Mouse (Mus musculus) intestine, embryonic 15.5 days (tissue): Measurements from ENCODE around the gene Kctd11. TPM values are rescaled to one million over a fixed set of nuclear protein-coding genes. Genes with fewer than 3 reads are reported as not detected.

Experiments used
- ATAC-seq: fragments of 200-750 bp; cut with Nextera tagmentation; 2 replicates; pipeline ENCODE4 v1.8.0; 2017; ENCODE audit warnings: moderate TSS enrichment, moderate library complexity
- H3K27ac ChIP-seq: fragments of 300-500 bp; sonication (generic); 2 replicates; pipeline ENCODE4 v1.5.1; 2015; ENCODE audit warnings: mild to moderate bottlenecking, inconsistent platforms
- H3K27me3 ChIP-seq: fragments of 300-500 bp; sonication (generic); replicated peaks from 2 replicates; pipeline ENCODE4 v1.6.1; 2015; ENCODE audit warnings: inconsistent platforms
- H3K36me3 ChIP-seq: fragments of 300-500 bp; sonication (generic); 2 replicates; pipeline ENCODE4 v1.6.1; 2015; ENCODE audit warnings: inconsistent platforms
- H3K4me1 ChIP-seq: fragments of 300-500 bp; sonication (generic); replicated peaks from 2 replicates; pipeline ENCODE4 v1.6.1; 2015; ENCODE audit warnings: inconsistent platforms
- H3K4me2 ChIP-seq: fragments of 300-500 bp; sonication (generic); replicated peaks from 2 replicates; pipeline ENCODE4 v1.6.1; 2015; ENCODE audit warnings: mild to moderate bottlenecking, inconsistent platforms
- H3K4me3 ChIP-seq: fragments of 300-500 bp; sonication (generic); replicated peaks from 2 replicates; pipeline ENCODE4 v1.5.1; 2015; ENCODE audit warnings: inconsistent platforms
- H3K9ac ChIP-seq: fragments of 300-500 bp; sonication (generic); 2 replicates; pipeline ENCODE4 v1.6.1; 2015; ENCODE audit warnings: inconsistent platforms
- H3K9me3 ChIP-seq: fragments of 300-500 bp; sonication (generic); 2 replicates; pipeline ENCODE4 v1.6.1; 2016; ENCODE audit warnings: inconsistent platforms
- WGBS: fragments of 180-500 bp; shearing (Covaris S2); methylation state at CpG from one replicate; pipeline ENCODE4 v1.1.7; 2015; 5-methylcytosine and 5-hydroxymethylcytosine counted together
- polyA plus RNA-seq: library from polyadenylated mRNA; unstranded; fragments of >200 nt; fragmentation: Nextera tagmentation; extraction: Ambion mirVana; gene quantifications from 2 replicates; pipeline ENCODE4 v1.2.1, GENCODE M21; 2015

The Kctd11 gene
- polyA plus RNA-seq, 1 experiment from 2014 or later = 5.2 TPM

- ATAC-seq = no peak
- WGBS = 90% methylated on average over 5 of the region's 5 CpGs
- H3K36me3 ChIP-seq = peaks cover 82% of the 10 kb centered on the region
These were observed 28.0 kb upstream of the Kctd11 start for GRCm38 (mm10) chr11:69909174-69909573.

GRCm38 (mm10) chr11:69908645-69909044 is 27.4 kb upstream of the Kctd11 start:
- Histone ChIP-seq H3K9ac (no peak overlapping the region), H3K4me1 (peaks cover 6% of the 10 kb centered on the region), H3K27ac (no peak overlapping the region), H3K36me3 (peaks cover 87% of the 10 kb centered on the region), H3K27me3 (no peaks in the 10 kb centered on the region), H3K4me2 (no peak overlapping the region), H3K4me3 (no peak overlapping the region), H3K9me3 (no peaks in the 10 kb centered on the region)
- ATAC-seq = no peak
- WGBS = 93% methylated on average over 11 of the region's 11 CpGs

More at GRCm38 (mm10) chr11:69909174-69909573, 28.0 kb upstream of the Kctd11 start:
- no peak overlapping the region for H3K27ac ChIP-seq
- no peak overlapping the region for H3K4me3 ChIP-seq
- H3K9me3 ChIP-seq = no peaks in the 10 kb centered on the region
- H3K9ac ChIP-seq = no peak overlapping the region
- no peak overlapping the region for H3K4me2 ChIP-seq
- H3K27me3 ChIP-seq = no peaks in the 10 kb centered on the region
- peaks cover 7% of the 10 kb centered on the region for H3K4me1 ChIP-seq

- Histone ChIP-seq H3K9ac (no peak overlapping the region), H3K27me3 (no peaks in the 10 kb centered on the region), H3K36me3 (peaks cover 55% of the 10 kb centered on the region), H3K4me2 (no peak overlapping the region), H3K4me3 (no peak overlapping the region), H3K9me3 (no peaks in the 10 kb centered on the region), H3K27ac (no peak overlapping the region), H3K4me1 (peaks cover 17% of the 10 kb centered on the region)
- no peak for ATAC-seq
- 94% methylated on average over 9 of the region's 9 CpGs for WGBS
These were observed 23.1 kb upstream of the Kctd11 start for GRCm38 (mm10) chr11:69904311-69904710.

GRCm38 (mm10) chr11:69902972-69903371 is 21.8 kb upstream of the Kctd11 start:
- no peaks in the 10 kb centered on the region for H3K9me3 ChIP-seq
- H3K4me1 ChIP-seq = peaks cover 17% of the 10 kb centered on the region
- H3K9ac ChIP-seq = peak overlapping the region; percentile 87
- H3K36me3 ChIP-seq = peaks cover 42% of the 10 kb centered on the region
- WGBS = 82% methylated on average over 13 of the region's 13 CpGs
- ATAC-seq = no peak
- peak overlapping the region; percentile 91 for H3K4me3 ChIP-seq
- H3K27me3 ChIP-seq = no peaks in the 10 kb centered on the region
- H3K4me2 ChIP-seq = peak overlapping the region; percentile 97
- no peak overlapping the region for H3K27ac ChIP-seq

GRCm38 (mm10) chr11:69901993-69902392 is 20.8 kb upstream of the Kctd11 start:
- no peaks in the 10 kb centered on the region for H3K27me3 ChIP-seq
- peak overlapping the region; percentile 97 for H3K4me2 ChIP-seq
- H3K9me3 ChIP-seq = no peaks in the 10 kb centered on the region
- H3K9ac ChIP-seq = peak overlapping the region; percentile 87
- peak overlapping the region; percentile 91 for H3K4me3 ChIP-seq
- H3K27ac ChIP-seq = peak overlapping the region; percentile 97
- H3K4me1 ChIP-seq = peaks cover 17% of the 10 kb centered on the region
- WGBS = under 1% methylated on average over 39 of the region's 39 CpGs
- peak; percentile 18 for ATAC-seq
- H3K36me3 ChIP-seq = peaks cover 32% of the 10 kb centered on the region

GRCm38 (mm10) chr11:69901406-69901846 is 20.2 kb upstream of the Kctd11 start:
- peak overlapping the region; percentile 97 for H3K4me2 ChIP-seq
- H3K9me3 ChIP-seq = no peaks in the 10 kb centered on the region
- peak overlapping the region; percentile 91 for H3K4me3 ChIP-seq
- H3K27ac ChIP-seq = peak overlapping the region; percentile 97
- peak overlapping the region; percentile 87 for H3K9ac ChIP-seq
- peak; percentile 84 for ATAC-seq
- H3K4me1 ChIP-seq = peaks cover 17% of the 10 kb centered on the region
- no peaks in the 10 kb centered on the region for H3K27me3 ChIP-seq
- under 1% methylated on average over 42 of the region's 42 CpGs for WGBS
- H3K36me3 ChIP-seq = peaks cover 27% of the 10 kb centered on the region

- no peaks in the 10 kb centered on the region for H3K9me3 ChIP-seq
- no peaks in the 10 kb centered on the region for H3K27me3 ChIP-seq
- peaks cover 20% of the 10 kb centered on the region for H3K36me3 ChIP-seq
- H3K27ac ChIP-seq = peak within 1 kb of the TSS; percentile 97
- H3K4me3 ChIP-seq = peak within 1 kb of the TSS; percentile 91
- peaks cover 17% of the 10 kb centered on the region for H3K4me1 ChIP-seq
- WGBS = under 1% methylated on average over 38 of the region's 38 CpGs
- peak within 1 kb of the TSS; percentile 97 for H3K4me2 ChIP-seq
- ATAC-seq = peak; percentile 96
- peak within 1 kb of the TSS; percentile 93 for H3K9ac ChIP-seq
These were observed 19.5 kb upstream of the Kctd11 start, which contains the start of the genes 2810408A11Rik and Neurl4 for GRCm38 (mm10) chr11:69900471-69901405. Gene 2810408A11Rik, minus strand, starts transcription at chr11:69900987. Gene Neurl4, plus strand, starts transcription at chr11:69901072.

GRCm38 (mm10) chr11:69899870-69900269 is 18.7 kb upstream of the Kctd11 start:
- no peaks in the 10 kb centered on the region for H3K9me3 ChIP-seq
- WGBS = 22% methylated on average over 4 of the region's 4 CpGs
- peaks cover 17% of the 10 kb centered on the region for H3K4me1 ChIP-seq
- peak overlapping the region; percentile 97 for H3K4me2 ChIP-seq
- peak overlapping the region; percentile 91 for H3K4me3 ChIP-seq
- peaks cover 13% of the 10 kb centered on the region for H3K36me3 ChIP-seq
- peak overlapping the region; percentile 93; the same call in 1 of the 2 replicates for H3K9ac ChIP-seq
- ATAC-seq = no peak
- H3K27me3 ChIP-seq = no peaks in the 10 kb centered on the region
- H3K27ac ChIP-seq = 0 out of 2 replicates have a peak overlapping the region, but pooled peaks have one; percentile 97

- no peak within 1 kb of the TSS for H3K4me3 ChIP-seq
- H3K4me1 ChIP-seq = peaks cover 7% of the 10 kb centered on the region
- 69% methylated on average over 4 of the region's 4 CpGs for WGBS
- H3K4me2 ChIP-seq = no peak within 1 kb of the TSS
- H3K27ac ChIP-seq = no peak within 1 kb of the TSS
- H3K9me3 ChIP-seq = no peaks in the 10 kb centered on the region
- H3K27me3 ChIP-seq = no peaks in the 10 kb centered on the region
- H3K9ac ChIP-seq = no peak within 1 kb of the TSS
- ATAC-seq = no peak
- H3K36me3 ChIP-seq = no peaks in the 10 kb centered on the region
These were observed 14.1 kb upstream of the Kctd11 start, which contains the start of gene Acap1 for GRCm38 (mm10) chr11:69895291-69895690. Gene Acap1, minus strand, starts transcription at chr11:69895539.

- H3K4me3 ChIP-seq = no peak overlapping the region
- H3K4me2 ChIP-seq = no peak overlapping the region
- no peak overlapping the region for H3K9ac ChIP-seq
- ATAC-seq = no peak
- no peaks in the 10 kb centered on the region for H3K36me3 ChIP-seq
- 78% methylated on average over 5 of the region's 5 CpGs for WGBS
- no peak overlapping the region for H3K27ac ChIP-seq
- peaks cover 4% of the 10 kb centered on the region for H3K4me1 ChIP-seq
- no peaks in the 10 kb centered on the region for H3K9me3 ChIP-seq
- H3K27me3 ChIP-seq = no peaks in the 10 kb centered on the region
These were observed 13.5 kb upstream of the Kctd11 start for GRCm38 (mm10) chr11:69894671-69895070.

GRCm38 (mm10) chr11:69891482-69891881 is 10.3 kb upstream of the Kctd11 start:
- Histone ChIP-seq H3K27me3 (no peaks in the 10 kb centered on the region), H3K9me3 (no peaks in the 10 kb centered on the region), H3K36me3 (no peaks in the 10 kb centered on the region), H3K4me1 (no peaks in the 10 kb centered on the region), H3K4me3 (no peak overlapping the region), H3K4me2 (no peak overlapping the region), H3K9ac (no peak overlapping the region), H3K27ac (no peak overlapping the region)
- WGBS = 73% methylated on average over 4 of the region's 4 CpGs
- ATAC-seq = no peak

GRCm38 (mm10) chr11:69886907-69887635 is 5.9 kb upstream of the Kctd11 start:
- no peak overlapping the region for H3K27ac ChIP-seq
- ATAC-seq = no peak
- 65% methylated on average over 8 of the region's 8 CpGs for WGBS

More at GRCm38 (mm10) chr11:69886907-69887635, 5.9 kb upstream of the Kctd11 start:
- Histone ChIP-seq H3K27me3 (no peaks in the 10 kb centered on the region), H3K4me3 (no peak overlapping the region), H3K9me3 (no peaks in the 10 kb centered on the region), H3K4me1 (peaks cover 6% of the 10 kb centered on the region; the same call in 1 of the 2 replicates), H3K36me3 (no peaks in the 10 kb centered on the region), H3K4me2 (no peak overlapping the region), H3K9ac (no peak overlapping the region)
